Mouse (Mus musculus) cortical plate, adult 2 months (tissue): Measurements from ENCODE around the gene Cpped1. TPM values are rescaled to one million over a fixed set of nuclear protein-coding genes. Genes with fewer than 3 reads are reported as not detected.

Experiments used
- H3K27ac ChIP-seq: fragments of 200-500 bp; 2 replicates; pipeline ENCODE4 v1.5.1; 2012; ENCODE audit warnings: low read length, control low read depth, inconsistent platforms; ENCODE audit not compliant: insufficient read depth
- H3K4me1 ChIP-seq: fragments of 200-500 bp; 2 replicates; pipeline ENCODE4 v1.6.1; 2011; ENCODE audit warnings: low read length; ENCODE audit not compliant: control insufficient read depth, insufficient read depth
- H3K4me3 ChIP-seq: fragments of 200-500 bp; 2 replicates; pipeline ENCODE4 v1.5.1; 2011; ENCODE audit warnings: mild to moderate bottlenecking, low read length, control low read depth; ENCODE audit not compliant: insufficient read depth
- CTCF ChIP-seq: fragments of 200-500 bp; IDR thresholded peaks from 2 replicates; pipeline ENCODE4 v1.5.1; 2011; ENCODE audit warnings: mild to moderate bottlenecking, control low read depth, low read length; ENCODE audit not compliant: insufficient read depth; ENCODE audit errors: extremely low read depth
- POLR2A ChIP-seq: fragments of 200-500 bp; IDR thresholded peaks from 2 replicates; pipeline ENCODE4 v1.6.1; 2011; ENCODE audit warnings: mild to moderate bottlenecking, low read length, control low read depth; ENCODE audit not compliant: insufficient read depth; ENCODE audit errors: extremely low read depth
- polyA plus RNA-seq: library from polyadenylated mRNA; depleted of rRNA; stranded (reverse); fragments of >200 nt; gene quantifications from 2 replicates; pipeline ENCODE4 v1.2.3, GENCODE M21; 2012

Gene Cpped1
- polyA plus RNA-seq, 1 experiment = 25.6 TPM

- no peak for TF ChIP-seq CTCF
- no peak for TF ChIP-seq POLR2A
- Histone ChIP-seq H3K4me1 (no peaks in the 10 kb centered on the region), H3K27ac (no peak overlapping the region), H3K4me3 (no peak overlapping the region)
These were observed 97.1 kb downstream of the Cpped1 start for GRCm38 (mm10) chr16:11812119-11812518.

- TF ChIP-seq POLR2A = no peak
- H3K4me3 ChIP-seq = no peak overlapping the region
- no peak overlapping the region for H3K27ac ChIP-seq
- no peaks in the 10 kb centered on the region for H3K4me1 ChIP-seq
These were observed 99.6 kb downstream of the Cpped1 start for GRCm38 (mm10) chr16:11809615-11810014.

- Histone ChIP-seq H3K4me3 (no peak overlapping the region), H3K4me1 (no peaks in the 10 kb centered on the region), H3K27ac (no peak overlapping the region)
- no peak for TF ChIP-seq CTCF
- TF ChIP-seq POLR2A = no peak
These were observed 107.2 kb downstream of the Cpped1 start for GRCm38 (mm10) chr16:11801960-11802539.

- H3K4me1 ChIP-seq = no peaks in the 10 kb centered on the region
- no peak overlapping the region for H3K4me3 ChIP-seq
- no peak overlapping the region for H3K27ac ChIP-seq
- TF ChIP-seq CTCF = no peak
- TF ChIP-seq POLR2A = no peak
These were observed 113.3 kb downstream of the Cpped1 start for GRCm38 (mm10) chr16:11795758-11796460.

- H3K27ac ChIP-seq = no peak overlapping the region
- no peak overlapping the region for H3K4me3 ChIP-seq
- no peaks in the 10 kb centered on the region for H3K4me1 ChIP-seq
- TF ChIP-seq POLR2A (no peak), CTCF (no peak)
These were observed 114.6 kb downstream of the Cpped1 start for GRCm38 (mm10) chr16:11794628-11795027.

DNA sequence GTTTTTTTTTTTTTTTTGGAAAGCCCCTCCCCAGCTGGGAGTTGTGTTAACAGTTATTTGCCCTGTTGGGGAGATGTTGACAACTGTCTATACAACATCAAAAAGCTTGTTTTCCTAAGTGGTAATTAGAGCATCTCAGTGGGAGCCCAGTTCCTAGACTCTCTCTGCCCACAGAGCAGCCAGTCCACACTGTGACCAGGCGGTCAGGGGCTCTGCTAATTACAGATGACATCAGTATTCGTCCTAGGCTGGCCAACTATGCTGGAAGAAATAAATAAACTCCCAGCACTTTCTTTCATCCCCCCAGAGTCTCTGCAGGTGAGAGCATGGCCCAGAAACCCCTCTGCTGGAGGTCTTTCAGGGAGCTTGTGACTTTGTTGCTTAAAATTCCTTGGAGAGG, 115.9 kb downstream of the Cpped1 start:
- Histone ChIP-seq H3K4me1 (no peaks in the 10 kb centered on the region), H3K27ac (no peak overlapping the region), H3K4me3 (no peak overlapping the region)
- no peak for TF ChIP-seq CTCF
- TF ChIP-seq POLR2A = no peak

GRCm38 (mm10) chr16:11790476-11790875, 118.8 kb downstream of the Cpped1 start:
- no peak overlapping the region for H3K4me3 ChIP-seq
- no peaks in the 10 kb centered on the region for H3K4me1 ChIP-seq
- TF ChIP-seq POLR2A = no peak
- TF ChIP-seq CTCF = no peak
- no peak overlapping the region for H3K27ac ChIP-seq

DNA sequence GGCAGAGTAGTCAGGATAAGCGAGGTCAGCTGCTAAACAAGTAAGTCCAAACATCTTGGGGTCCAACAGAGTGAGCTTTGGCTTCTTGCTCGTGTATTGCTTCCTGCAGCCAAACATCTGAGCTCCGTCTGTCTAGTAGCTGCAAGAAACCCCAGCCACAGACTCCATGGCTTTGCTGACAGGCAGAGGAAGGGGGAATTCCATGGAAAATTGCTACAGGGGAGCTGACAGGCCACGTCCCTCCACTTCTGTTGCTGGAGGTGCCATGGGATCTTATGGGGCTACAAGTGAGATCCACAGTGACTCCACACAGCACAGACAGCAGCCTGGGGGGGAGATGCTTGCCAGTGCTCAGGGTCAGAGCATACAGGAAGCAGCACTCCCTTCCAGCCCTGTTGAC, 123.4 kb downstream of the Cpped1 start:
- Histone ChIP-seq H3K4me1 (no peaks in the 10 kb centered on the region; the same call in 1 of the 2 replicates), H3K4me3 (no peak overlapping the region), H3K27ac (no peak overlapping the region)
- TF ChIP-seq POLR2A = no peak
- TF ChIP-seq CTCF = no peak

DNA sequence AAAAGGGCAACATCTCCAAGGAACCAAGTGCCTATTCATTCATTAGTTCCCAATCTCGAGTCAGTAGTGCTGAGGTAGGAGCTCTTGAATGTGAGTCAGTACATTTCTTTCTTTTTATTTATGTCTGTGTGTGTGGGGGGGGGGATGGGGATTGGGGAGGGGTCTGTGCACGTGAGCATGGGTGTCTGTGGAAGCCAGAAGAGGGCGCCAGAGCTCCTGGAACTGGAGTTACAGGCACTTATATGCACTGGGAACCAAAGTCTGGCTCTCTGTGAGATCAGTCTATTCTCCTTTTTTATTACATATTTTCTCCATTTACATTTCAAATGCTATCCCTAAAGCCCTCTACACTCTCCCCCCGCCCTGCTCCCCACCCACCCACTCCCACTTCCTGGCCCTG, 124.9 kb downstream of the Cpped1 start:
- Histone ChIP-seq H3K4me1 (peaks cover 1% of the 10 kb centered on the region), H3K4me3 (no peak overlapping the region), H3K27ac (no peak overlapping the region)
- no peak for TF ChIP-seq CTCF
- TF ChIP-seq POLR2A = no peak

- H3K4me1 ChIP-seq = peaks cover 8% of the 10 kb centered on the region
- H3K27ac ChIP-seq = no peak overlapping the region
- no peak overlapping the region for H3K4me3 ChIP-seq
- TF ChIP-seq CTCF = no peak
- no peak for TF ChIP-seq POLR2A
These were observed 125.9 kb downstream of the Cpped1 start for GRCm38 (mm10) chr16:11783337-11783736.
